8 mouse cellular contexts compared by ENCODE assay signal in the genomic region with DNA sequence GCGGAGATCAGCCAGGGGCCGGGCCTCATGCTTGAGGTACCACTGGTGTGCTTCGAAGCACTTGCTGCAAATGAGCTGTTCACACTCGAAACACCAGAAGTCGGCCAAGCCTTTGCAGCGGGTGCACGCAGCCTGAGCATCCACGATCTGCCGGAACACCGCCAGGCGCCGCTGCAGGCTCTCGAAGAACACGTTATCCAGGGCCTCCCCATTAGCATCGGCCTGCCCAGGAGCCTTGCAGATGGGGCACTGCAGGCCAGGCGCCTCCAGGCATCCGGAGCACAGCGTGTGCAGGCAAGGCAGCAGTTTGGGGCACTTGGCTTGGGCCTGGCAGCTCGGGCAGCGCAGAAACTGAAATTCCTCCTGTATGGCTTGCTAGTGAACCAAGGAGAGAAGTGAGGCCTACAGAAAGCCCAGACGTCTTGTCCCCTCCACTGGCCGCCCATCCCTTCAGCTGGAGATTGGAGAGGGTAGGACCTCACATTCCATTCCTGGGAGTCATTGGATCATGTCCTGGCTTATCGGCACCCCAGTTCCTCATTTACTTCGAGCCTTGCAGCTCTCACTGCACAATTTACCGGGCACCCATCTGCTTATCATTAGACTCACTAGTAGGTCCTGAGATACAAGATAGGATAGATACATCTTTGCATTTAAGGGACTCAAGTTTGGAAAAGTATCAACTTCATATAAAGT. TPM values are rescaled to one million over a fixed set of nuclear protein-coding genes. Genes with fewer than 3 reads are reported as not detected.
DNase-seq lines count a peak whose midpoint lies in the region; ATAC-seq lines count a peak whose summit lies in the region.

No protein-coding gene starts in this region.

- peak overlapping the region; percentile 70 for H3K9ac ChIP-seq in heart, embryonic 14.5 days (ENCODE audit: low read length)
- H3K9ac ChIP-seq in liver, embryonic 12.5 days = peak overlapping the region; percentile 91
- H3K9ac ChIP-seq in stomach, embryonic 15.5 days = no peak overlapping the region; the same call in 1 of the 2 replicates

- H3K4me1 ChIP-seq in heart, embryonic 14.5 days (ENCODE audit: control insufficient read depth in 2 of 2, insufficient read depth in 2 of 2, low read length in 2 of 2) = peaks cover 29 to 51% of the 10 kb centered on the region in 2 experiments
- peaks cover 74% of the 10 kb centered on the region for H3K4me1 ChIP-seq in liver, embryonic 12.5 days
- H3K4me1 ChIP-seq in stomach, embryonic 15.5 days = peaks cover 30% of the 10 kb centered on the region

- 8% methylated on average over 25 of the region's 25 CpGs for WGBS in heart, embryonic 14.5 days
- 3% methylated on average over 25 of the region's 25 CpGs for WGBS in liver, embryonic 12.5 days (ENCODE audit: insufficient replicate concordance)
- 15% methylated on average over 25 of the region's 25 CpGs for WGBS in stomach, embryonic 15.5 days

- H3K27ac ChIP-seq in heart, embryonic 14.5 days (replicated peaks in 1 of 2; ENCODE audit: control insufficient read depth in 1 of 2, insufficient read depth in 1 of 2, low read depth in 2 of 2, low read length in 2 of 2) = peak overlapping the region; percentile 55 to 65
- H3K27ac ChIP-seq in liver, embryonic 12.5 days = peak overlapping the region; percentile 96
- H3K27ac ChIP-seq in stomach, embryonic 15.5 days = peak overlapping the region; percentile 64

- H3K9me3 ChIP-seq in heart, embryonic 14.5 days (ENCODE audit: control insufficient read depth, low read length) = no peaks in the 10 kb centered on the region
- H3K9me3 ChIP-seq in liver, embryonic 12.5 days (replicated peaks) = no peaks in the 10 kb centered on the region
- H3K9me3 ChIP-seq in stomach, embryonic 15.5 days = no peaks in the 10 kb centered on the region

- H3K4me3 ChIP-seq in heart, embryonic 14.5 days (ENCODE audit: control insufficient read depth in 1 of 2, insufficient read depth in 1 of 2, low read depth in 1 of 2, low read length in 2 of 2) = peak overlapping the region; percentile 30 to 37
- peak overlapping the region; percentile 83 for H3K4me3 ChIP-seq in liver, embryonic 12.5 days
- H3K4me3 ChIP-seq in stomach, embryonic 15.5 days (replicated peaks) = peak overlapping the region; percentile 33

- peaks cover 14% of the 10 kb centered on the region for H3K36me3 ChIP-seq in heart, embryonic 14.5 days (ENCODE audit: control insufficient read depth, insufficient read depth, low read length)
- H3K36me3 ChIP-seq in liver, embryonic 12.5 days = peaks cover 44% of the 10 kb centered on the region
- H3K36me3 ChIP-seq in stomach, embryonic 15.5 days = no peaks in the 10 kb centered on the region; the same call in 1 of the 2 replicates

- ATAC-seq in heart, embryonic 14.5 days (ENCODE audit: insufficient number of reproducible peaks, insufficient read depth, low FRiP score, low read depth) = peak; percentile 67
- peak; percentile 84 for ATAC-seq in liver, embryonic 12.5 days
- peak; percentile 75; the same call in 1 of the 2 replicates for ATAC-seq in stomach, embryonic 15.5 days (ENCODE audit: insufficient read depth, low FRiP score, low read depth)

- no peaks in the 10 kb centered on the region for H3K27me3 ChIP-seq in heart, embryonic 14.5 days (ENCODE audit: control insufficient read depth, insufficient read depth, low read length)
- no peaks in the 10 kb centered on the region for H3K27me3 ChIP-seq in liver, embryonic 12.5 days (replicated peaks)
- H3K27me3 ChIP-seq in stomach, embryonic 15.5 days (replicated peaks) = no peaks in the 10 kb centered on the region

- peak; percentile 90 for DNase-seq in CD4-positive, CD25-positive, alpha-beta regulatory T cell, adult 2 months (ENCODE audit: low read depth, low spot score)
- DNase-seq in c-Kit-negative CD71-positive TER-119-positive erythroid progenitor cells, embryonic 14.5 days (ENCODE audit: low read depth, low spot score) = peak; percentile 71
- peak; percentile 73 for DNase-seq in fibroblast of lung, adult 2 months (ENCODE audit: low read depth)
- DNase-seq in kidney, postnatal 14 days = peak; percentile 87
- DNase-seq in natural killer cell, adult 2 months (ENCODE audit: low spot score in 2 of 2) = peak; percentile 70 to 87

- H3K4me2 ChIP-seq in heart, embryonic 14.5 days (ENCODE audit: low read length) = peak overlapping the region; percentile 77
- peak overlapping the region; percentile 94 for H3K4me2 ChIP-seq in liver, embryonic 12.5 days
- peak overlapping the region; percentile 66 for H3K4me2 ChIP-seq in stomach, embryonic 15.5 days

RNA-seq across cellular contexts. Expression of a gene that starts 2.4 kb away (rescaled TPM):
- 11.0 and 11.8 TPM in 2 replicates for polyA plus RNA-seq in heart, embryonic 14.5 days (2014; fragmentation: Nextera tagmentation; extraction: Ambion mirVana)
- 24.4 and 26.5 TPM in 2 replicates for polyA plus RNA-seq in liver, embryonic 12.5 days (2016; fragmentation: Nextera tagmentation; extraction: Ambion mirVana)
- 15.5 and 19.6 TPM in 2 replicates for polyA plus RNA-seq in stomach, embryonic 15.5 days (2015; fragmentation: Nextera tagmentation; extraction: Ambion mirVana)

RNA-seq across cellular contexts. Expression of a gene that starts 5.8 kb away (rescaled TPM):
- polyA plus RNA-seq in heart, embryonic 14.5 days (2014; fragmentation: Nextera tagmentation; extraction: Ambion mirVana) = 22.7 and 25.6 TPM in 2 replicates
- 6.5 and 6.6 TPM in 2 replicates for polyA plus RNA-seq in liver, embryonic 12.5 days (2016; fragmentation: Nextera tagmentation; extraction: Ambion mirVana)
- 24.1 and 30.0 TPM in 2 replicates for polyA plus RNA-seq in stomach, embryonic 15.5 days (2015; fragmentation: Nextera tagmentation; extraction: Ambion mirVana)

RNA-seq across cellular contexts. Expression of a gene that starts 43.1 kb away (rescaled TPM):
- not detected in 2 replicates for polyA plus RNA-seq in heart, embryonic 14.5 days (2014; fragmentation: Nextera tagmentation; extraction: Ambion mirVana)
- 0.07 TPM in 1 of 2 replicates, not detected in the other for polyA plus RNA-seq in liver, embryonic 12.5 days (2016; fragmentation: Nextera tagmentation; extraction: Ambion mirVana)
- 1.5 and 1.7 TPM in 2 replicates for polyA plus RNA-seq in stomach, embryonic 15.5 days (2015; fragmentation: Nextera tagmentation; extraction: Ambion mirVana)

RNA-seq across cellular contexts. Expression of a gene that starts 43.1 kb away (rescaled TPM):
- 10.5 and 15.6 TPM in 2 replicates for polyA plus RNA-seq in heart, embryonic 14.5 days (2014; fragmentation: Nextera tagmentation; extraction: Ambion mirVana)
- 4.9 and 5.9 TPM in 2 replicates for polyA plus RNA-seq in liver, embryonic 12.5 days (2016; fragmentation: Nextera tagmentation; extraction: Ambion mirVana)
- 105 and 114 TPM in 2 replicates for polyA plus RNA-seq in stomach, embryonic 15.5 days (2015; fragmentation: Nextera tagmentation; extraction: Ambion mirVana)

Comparison
In these comparisons a context has a peak if more than half of its experiments do, and no peak if none do; other contexts are left out.
1. Peak in every context shown above with its lines: DNase-seq, ATAC-seq, H3K4me3 ChIP-seq and H3K27ac ChIP-seq.
2. H3K4me3 ChIP-seq: peak in every context shown above with its lines; median percentile 83 in liver, embryonic 12.5 days; 34 in heart, embryonic 14.5 days; 33 in stomach, embryonic 15.5 days.